Mouse (Mus musculus): Measurements from ENCODE around the gene Mrtfb.

DNA sequence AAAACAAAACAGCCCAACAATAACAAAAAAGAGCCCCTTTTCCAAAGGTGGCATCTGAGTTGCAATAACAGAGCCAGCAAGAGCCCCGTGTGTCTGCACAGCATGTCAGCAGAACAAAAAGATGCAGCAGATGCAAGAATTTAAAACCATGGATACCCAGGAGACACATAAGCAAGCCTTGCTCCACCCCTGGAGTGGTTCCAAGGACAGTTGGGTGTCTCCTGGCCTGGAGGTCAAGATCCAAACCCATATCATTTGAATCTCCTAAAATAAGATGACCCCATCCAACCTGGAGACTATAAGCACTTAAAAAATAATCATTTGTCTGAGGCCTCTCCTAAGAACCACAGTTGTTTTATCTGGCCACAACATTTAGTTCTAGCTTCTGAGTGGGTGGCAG, 203.8 kb downstream of the Mrtfb start:
- TF ChIP-seq CTCF (IDR thresholded peaks at IDR 0.05; ENCODE audit: extremely low read depth, insufficient read depth, low read length) (no peak), POLR2A (IDR thresholded peaks at IDR 0.05; ENCODE audit: extremely low read depth, insufficient read depth, low read length) (no peak)

Measured in cortical plate, adult 2 months (tissue).